Mouse (Mus musculus) limb, embryonic 15.5 days (tissue): ENCODE data around the gene Zbtb9. TPM values are rescaled to one million over a fixed set of nuclear protein-coding genes. Genes with fewer than 3 reads are reported as not detected.

Experiments
- ATAC-seq: fragments of 200-750 bp; cut with Nextera tagmentation; 2 replicates; pipeline ENCODE4 v1.8.0; 2017; ENCODE audit warnings: low read depth, moderate TSS enrichment; ENCODE audit not compliant: insufficient number of reproducible peaks, low FRiP score, low TSS enrichment
- H3K27ac ChIP-seq: fragments of 300-500 bp; sonication (generic); 2 replicates; pipeline ENCODE4 v1.5.1; 2015; ENCODE audit warnings: moderate library complexity, mild to moderate bottlenecking, inconsistent platforms
- H3K27me3 ChIP-seq: fragments of 300-500 bp; sonication (generic); 2 replicates; pipeline ENCODE4 v1.6.1; 2015; ENCODE audit warnings: inconsistent platforms
- H3K36me3 ChIP-seq: fragments of 300-500 bp; sonication (generic); 2 replicates; pipeline ENCODE4 v1.6.1; 2015; ENCODE audit warnings: inconsistent platforms
- H3K4me1 ChIP-seq: fragments of 300-500 bp; sonication (generic); 2 replicates; pipeline ENCODE4 v1.6.1; 2015; ENCODE audit warnings: inconsistent platforms
- H3K4me2 ChIP-seq: fragments of 300-500 bp; sonication (generic); 2 replicates; pipeline ENCODE4 v1.6.1; 2015; ENCODE audit warnings: mild to moderate bottlenecking, inconsistent platforms
- H3K4me3 ChIP-seq: fragments of 300-500 bp; sonication (generic); 2 replicates; pipeline ENCODE4 v1.5.1; 2015; ENCODE audit warnings: mild to moderate bottlenecking, inconsistent platforms
- H3K9ac ChIP-seq: fragments of 300-500 bp; sonication (generic); 2 replicates; pipeline ENCODE4 v1.6.1; 2015; ENCODE audit warnings: inconsistent platforms
- H3K9me3 ChIP-seq: fragments of 300-500 bp; sonication (generic); 2 replicates; pipeline ENCODE4 v1.6.1; 2016; ENCODE audit warnings: inconsistent platforms
- WGBS: fragments of 180-500 bp; shearing (Covaris S2); methylation state at CpG from one replicate; pipeline ENCODE4 v1.1.7; 2015; 5-methylcytosine and 5-hydroxymethylcytosine counted together
- polyA plus RNA-seq: library from polyadenylated mRNA; unstranded; fragments of >200 nt; fragmentation: Nextera tagmentation; extraction: Ambion mirVana; gene quantifications from 2 replicates; pipeline ENCODE4 v1.2.1, GENCODE M21; 2015

Zbtb9 gene
- polyA plus RNA-seq, 1 experiment from 2014 or later, result 14.1 TPM

GRCm38 (mm10) chr17:27004431-27004830 is 31.5 kb downstream of the Zbtb9 start:
- Histone ChIP-seq H3K27ac (no peak overlapping the region), H3K9ac (no peak overlapping the region), H3K27me3 (0 out of 2 replicates have a peak, but pooled peaks cover 3% of the 10 kb centered on the region), H3K4me3 (no peak overlapping the region), H3K9me3 (no peaks in the 10 kb centered on the region), H3K4me2 (no peak overlapping the region), H3K36me3 (no peaks in the 10 kb centered on the region), H3K4me1 (peaks cover 11% of the 10 kb centered on the region)
- 36% methylated on average over 9 of the region's 9 CpGs for WGBS
- no peak for ATAC-seq

DNA sequence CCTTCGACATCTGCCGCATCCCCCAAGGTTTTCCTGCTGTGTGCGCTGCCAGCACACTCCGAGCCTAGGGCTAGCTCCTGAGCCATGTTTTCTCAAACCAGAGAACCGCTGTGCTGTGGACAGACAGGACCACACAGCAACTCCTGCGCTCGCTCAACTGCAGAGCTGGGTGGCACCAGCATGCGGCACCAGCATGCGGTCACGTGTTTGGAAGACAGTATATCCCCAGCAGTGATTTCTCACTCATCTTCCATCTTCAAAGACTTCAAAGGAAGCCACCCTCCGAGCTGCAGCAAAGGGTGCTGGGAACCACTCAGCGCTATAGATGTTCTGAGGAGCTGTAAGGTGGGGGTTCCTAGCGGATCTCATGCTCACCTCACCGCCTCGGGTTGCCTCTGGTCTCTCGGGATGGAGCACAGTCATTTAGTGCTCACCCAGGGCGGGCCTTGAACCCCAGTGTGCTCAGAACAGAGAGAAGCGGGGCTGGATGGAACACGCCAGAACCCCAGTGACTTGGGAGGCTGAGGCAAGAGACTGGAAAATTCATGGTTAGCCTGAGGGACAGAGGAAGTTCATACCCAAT is 32.0 kb downstream of the Zbtb9 start:
- Histone ChIP-seq H3K27me3 (0 out of 2 replicates have a peak, but pooled peaks cover 3% of the 10 kb centered on the region), H3K36me3 (no peaks in the 10 kb centered on the region), H3K27ac (no peak overlapping the region), H3K4me2 (no peak overlapping the region), H3K4me3 (no peak overlapping the region), H3K9ac (no peak overlapping the region), H3K4me1 (peaks cover 11% of the 10 kb centered on the region), H3K9me3 (no peaks in the 10 kb centered on the region)
- no peak for ATAC-seq
- 35% methylated on average over 19 of the region's 19 CpGs for WGBS

GRCm38 (mm10) chr17:27005644-27006043 is 32.7 kb downstream of the Zbtb9 start:
- 52% methylated on average over 11 of the region's 11 CpGs for WGBS
- H3K4me2 ChIP-seq, result no peak overlapping the region
- no peak overlapping the region for H3K9ac ChIP-seq
- no peak overlapping the region for H3K27ac ChIP-seq
- no peaks in the 10 kb centered on the region for H3K9me3 ChIP-seq
- no peaks in the 10 kb centered on the region for H3K36me3 ChIP-seq
- no peak overlapping the region for H3K4me3 ChIP-seq
- ATAC-seq, result no peak
- H3K27me3 ChIP-seq, result 0 out of 2 replicates have a peak, but pooled peaks cover 3% of the 10 kb centered on the region
- H3K4me1 ChIP-seq, result peaks cover 6% of the 10 kb centered on the region

DNA sequence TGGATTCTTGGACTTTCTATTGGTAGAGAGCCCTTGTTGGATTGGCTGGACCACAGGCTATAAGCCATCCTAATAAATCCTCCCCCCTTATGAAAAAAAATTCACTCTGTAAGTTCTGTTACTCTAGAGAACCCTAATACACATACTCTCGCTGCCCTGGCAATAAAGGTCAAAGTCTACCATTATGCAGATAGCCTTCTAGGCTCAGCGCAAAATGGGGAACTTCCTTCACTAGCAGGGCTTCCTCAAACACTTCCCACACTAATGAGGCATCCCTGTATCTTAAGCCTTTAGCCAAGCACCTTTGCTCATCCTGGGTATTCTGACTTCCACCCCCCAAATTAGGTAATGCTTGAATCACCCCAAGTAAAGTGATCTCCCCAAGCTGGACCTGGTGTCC is 35.3 kb downstream of the Zbtb9 start:
- H3K4me1 ChIP-seq, result peaks cover 5% of the 10 kb centered on the region; the same call in 1 of the 2 replicates
- H3K9ac ChIP-seq, result no peak overlapping the region
- H3K9me3 ChIP-seq, result no peaks in the 10 kb centered on the region
- H3K4me2 ChIP-seq, result no peak overlapping the region
- ATAC-seq, result no peak
- H3K4me3 ChIP-seq, result no peak overlapping the region
- H3K36me3 ChIP-seq, result no peaks in the 10 kb centered on the region
- WGBS, result 69% methylated on average over 2 of the region's 2 CpGs
- H3K27me3 ChIP-seq, result 0 out of 2 replicates have a peak, but pooled peaks cover 3% of the 10 kb centered on the region
- no peak overlapping the region for H3K27ac ChIP-seq

GRCm38 (mm10) chr17:27011167-27011566 is 38.2 kb downstream of the Zbtb9 start:
- H3K9ac ChIP-seq, result no peak overlapping the region
- no peak for ATAC-seq
- H3K36me3 ChIP-seq, result no peaks in the 10 kb centered on the region
- WGBS, result 86% methylated on average over 10 of the region's 10 CpGs
- H3K4me3 ChIP-seq, result no peak overlapping the region
- no peak overlapping the region for H3K27ac ChIP-seq
- H3K9me3 ChIP-seq, result no peaks in the 10 kb centered on the region
- no peaks in the 10 kb centered on the region for H3K4me1 ChIP-seq
- H3K4me2 ChIP-seq, result no peak overlapping the region
- no peaks in the 10 kb centered on the region for H3K27me3 ChIP-seq

DNA sequence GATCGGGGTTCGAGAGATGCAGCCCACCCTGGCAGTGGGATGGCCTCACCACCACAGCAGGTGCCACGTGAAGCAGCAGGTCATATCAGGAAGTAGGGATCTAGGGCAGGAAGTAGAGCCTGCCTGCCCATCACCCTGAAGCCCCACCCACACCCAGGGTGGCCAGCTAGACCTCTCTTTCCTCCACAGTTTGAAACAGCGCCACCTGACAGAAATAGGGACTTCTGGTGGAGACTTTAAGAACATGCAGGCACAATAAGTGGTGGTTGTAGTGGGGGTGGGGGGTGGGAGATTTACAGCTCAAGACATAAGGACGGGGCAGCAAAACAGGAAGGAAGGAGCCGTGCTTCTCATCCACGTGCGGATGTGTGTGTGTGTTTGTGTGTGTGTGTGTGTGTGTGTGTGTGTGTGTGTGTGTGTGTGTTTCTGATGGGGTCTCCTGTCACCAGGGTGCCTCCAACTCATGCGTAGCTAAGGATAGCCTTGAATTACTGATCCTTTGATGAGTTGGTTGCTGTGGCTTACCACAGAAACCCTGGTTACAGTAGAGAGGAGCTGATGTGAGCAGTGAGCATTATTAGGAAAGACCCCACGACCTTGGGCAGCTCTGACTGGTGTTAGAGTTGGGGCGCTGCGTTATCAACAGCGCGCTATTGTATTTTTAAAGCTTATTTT is 39.2 kb downstream of the Zbtb9 start:
- no peak for ATAC-seq
- Histone ChIP-seq H3K9me3 (no peaks in the 10 kb centered on the region), H3K4me3 (no peak overlapping the region), H3K9ac (no peak overlapping the region), H3K4me1 (peaks cover under 1% of the 10 kb centered on the region; the same call in 1 of the 2 replicates), H3K27ac (no peak overlapping the region), H3K4me2 (no peak overlapping the region), H3K27me3 (no peaks in the 10 kb centered on the region), H3K36me3 (no peaks in the 10 kb centered on the region)
- 54% methylated on average over 14 of the region's 14 CpGs for WGBS

DNA sequence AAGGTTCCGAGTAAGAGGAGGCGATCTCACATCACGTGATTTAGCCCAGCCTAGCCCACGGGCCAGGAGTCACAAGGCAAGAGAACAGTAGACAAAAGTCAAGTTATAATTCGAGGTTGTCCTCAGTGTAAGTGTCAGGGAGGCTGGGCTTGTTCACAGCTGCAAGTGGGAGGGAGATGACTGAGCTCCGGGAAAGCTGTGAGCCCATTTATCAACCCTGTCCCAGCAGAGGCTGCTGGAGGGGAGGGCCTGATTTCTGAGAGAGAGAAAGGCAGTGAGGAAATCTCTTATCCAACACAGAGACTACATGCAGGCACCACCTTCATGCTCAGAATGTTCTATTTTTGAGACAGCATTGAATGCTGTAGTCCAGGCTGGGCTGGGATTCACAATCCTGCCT is 39.9 kb downstream of the Zbtb9 start:
- Histone ChIP-seq H3K4me2 (no peak overlapping the region), H3K27me3 (no peaks in the 10 kb centered on the region), H3K27ac (no peak overlapping the region), H3K36me3 (no peaks in the 10 kb centered on the region), H3K9me3 (no peaks in the 10 kb centered on the region), H3K9ac (no peak overlapping the region), H3K4me1 (peaks cover 7% of the 10 kb centered on the region), H3K4me3 (no peak overlapping the region)
- WGBS, result 31% methylated on average over 6 of the region's 6 CpGs
- ATAC-seq, result no peak

GRCm38 (mm10) chr17:27017564-27018499 is 44.9 kb downstream of the Zbtb9 start:
- H3K4me2 ChIP-seq, result peak overlapping the region; percentile 65
- 5% methylated on average over 34 of the region's 34 CpGs for WGBS

GRCm38 (mm10) chr17:27018555-27019196 is 45.7 kb downstream of the Zbtb9 start:
- Histone ChIP-seq H3K9me3 (no peaks in the 10 kb centered on the region), H3K27me3 (no peaks in the 10 kb centered on the region), H3K36me3 (peaks cover 38% of the 10 kb centered on the region), H3K4me3 (peak overlapping the region; percentile 59), H3K9ac (peak overlapping the region; percentile 46; the same call in 1 of the 2 replicates), H3K4me2 (peak overlapping the region; percentile 65), H3K27ac (peak overlapping the region; percentile 82), H3K4me1 (peaks cover 15% of the 10 kb centered on the region)
- no peak for ATAC-seq
- 37% methylated on average over 12 of the region's 12 CpGs for WGBS

More at GRCm38 (mm10) chr17:27017564-27018499, 44.9 kb downstream of the Zbtb9 start:
- peak overlapping the region; percentile 59 for H3K4me3 ChIP-seq
- H3K9me3 ChIP-seq, result no peaks in the 10 kb centered on the region
- H3K27me3 ChIP-seq, result no peaks in the 10 kb centered on the region
- H3K4me1 ChIP-seq, result peaks cover 15% of the 10 kb centered on the region
- H3K36me3 ChIP-seq, result peaks cover 34% of the 10 kb centered on the region
- H3K27ac ChIP-seq, result peak overlapping the region; percentile 82
- ATAC-seq, result peak; percentile 78
- peak overlapping the region; percentile 46 for H3K9ac ChIP-seq

DNA sequence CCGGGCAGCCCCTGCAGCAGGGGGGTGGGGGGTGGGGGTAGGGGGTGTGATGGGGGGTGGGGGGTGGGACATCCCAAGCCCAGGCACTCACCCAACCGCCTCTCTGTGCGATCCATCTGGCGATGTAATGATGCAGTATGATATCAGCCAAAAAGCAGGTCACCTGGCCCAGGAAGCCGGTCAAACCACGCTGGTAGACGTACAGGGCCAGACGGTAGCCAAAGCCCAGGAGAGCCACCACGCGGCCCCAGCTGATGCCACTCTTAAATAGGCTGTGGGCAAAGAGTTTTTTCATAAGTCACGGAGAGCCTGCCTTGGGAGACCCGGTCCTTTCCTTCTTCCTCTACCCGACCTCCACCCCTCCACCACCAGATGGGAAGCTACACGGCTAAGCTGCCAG is 48.1 kb downstream of the Zbtb9 start:
- H3K4me1 ChIP-seq, result peaks cover 15% of the 10 kb centered on the region
- no peak for ATAC-seq
- 91% methylated on average over 13 of the region's 14 CpGs for WGBS

GRCm38 (mm10) chr17:27021736-27022135 is 48.8 kb downstream of the Zbtb9 start:
- Histone ChIP-seq H3K27ac (no peak overlapping the region), H3K9me3 (no peaks in the 10 kb centered on the region), H3K27me3 (no peaks in the 10 kb centered on the region), H3K36me3 (peaks cover 66% of the 10 kb centered on the region), H3K4me3 (no peak overlapping the region), H3K4me1 (peaks cover 15% of the 10 kb centered on the region), H3K4me2 (no peak overlapping the region), H3K9ac (no peak overlapping the region)
- ATAC-seq, result no peak
- WGBS, result 93% methylated on average over 9 of the region's 9 CpGs

More for the DNA sequence above, 48.1 kb downstream of the Zbtb9 start:
- Histone ChIP-seq H3K4me2 (no peak overlapping the region), H3K9ac (no peak overlapping the region), H3K27me3 (no peaks in the 10 kb centered on the region), H3K36me3 (peaks cover 61% of the 10 kb centered on the region), H3K4me3 (no peak overlapping the region), H3K9me3 (no peaks in the 10 kb centered on the region), H3K27ac (no peak overlapping the region)
